Mouse (Mus musculus) stomach, postnatal 0 days (tissue): ENCODE data around the gene Lzic.

Experiments used
- CTCF ChIP-seq: IDR thresholded peaks from 2 replicates; pipeline ENCODE4 v1.5.1; 2016; ENCODE audit warnings: antibody characterized with exemption, low read depth, mild to moderate bottlenecking, moderate library complexity
- EP300 ChIP-seq: optimal IDR thresholded peaks from 2 replicates; pipeline ENCODE3; 2016; ENCODE audit warnings: antibody characterized with exemption

DNA sequence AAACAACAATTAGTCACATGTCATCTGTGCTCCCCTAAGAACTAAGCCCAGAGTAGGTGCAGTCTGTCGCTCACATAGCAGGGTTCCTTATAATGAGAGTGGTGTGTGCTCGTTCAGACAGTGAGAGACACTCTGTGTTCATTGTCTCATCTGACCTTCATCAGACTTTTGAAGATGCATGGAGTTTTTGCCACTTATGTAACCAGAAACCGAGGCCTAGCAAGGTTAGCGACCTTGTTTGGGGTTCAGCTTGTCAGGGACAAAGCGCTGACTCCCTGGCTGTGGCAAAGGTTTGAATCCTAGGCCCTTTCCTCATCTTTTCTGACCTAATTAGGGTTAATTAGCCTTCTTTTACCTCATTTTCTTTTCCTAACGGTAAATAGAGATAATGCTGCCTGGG is 38.9 kb downstream of the Lzic start:
- TF ChIP-seq CTCF (no peak), EP300 (no peak)
